Mouse (Mus musculus): ENCODE measurements at regions not wholly inside any gene's neighbourhood (a gene's known extent, or its start where the extent isn't known, plus 50 kb on each side); places are given as distances from the start of the nearest gene placed in this dataset.

GRCm38 (mm10) chr1:137654171-137654570, 521.3 kb downstream of the Ptprc start:
- WGBS: 79% methylated on average over 4 of the region's 4 CpGs
- TF ChIP-seq CTCF (IDR thresholded peaks at IDR 0.05; ENCODE audit: extremely low read depth, insufficient read depth, insufficient read length, insufficient replicate concordance) (no peak), POLR2A (IDR thresholded peaks at IDR 0.05; ENCODE audit: low read depth, low read length) (no peak)
- DNase-seq (ENCODE audit: low read depth in 1 of 2, low spot score in 2 of 2): no peak

DNA sequence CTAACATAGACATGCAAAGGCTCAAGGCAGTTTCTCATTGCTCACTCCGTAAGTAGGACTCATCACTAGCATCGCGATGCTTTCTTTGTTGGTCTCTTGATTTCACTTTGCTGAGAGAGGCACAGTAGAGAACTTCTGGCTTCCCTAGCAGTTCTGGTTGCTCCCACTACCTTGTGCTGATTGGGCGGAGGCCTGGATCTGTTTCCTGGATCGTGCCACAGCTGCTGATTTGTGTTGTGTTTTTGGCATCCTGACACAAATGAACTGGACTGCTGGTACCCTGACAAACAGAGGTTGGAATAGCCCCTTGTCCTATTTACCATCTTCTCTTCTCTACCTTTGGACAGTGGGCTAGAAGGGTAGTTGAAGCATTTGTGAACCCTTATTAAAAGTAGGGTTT, 522.0 kb downstream of the Ptprc start:
- Histone ChIP-seq H3K4me1 (ENCODE audit: control insufficient read depth, insufficient read depth, insufficient read length) (no peaks in the 10 kb centered on the region), H3K27ac (ENCODE audit: insufficient read depth, low read length) (no peak overlapping the region), H3K36me3 (ENCODE audit: control insufficient read depth, insufficient read depth, low read length) (no peaks in the 10 kb centered on the region), H3K4me3 (ENCODE audit: extremely low read depth, insufficient read depth, insufficient read length) (no peak overlapping the region), H3K27me3 (ENCODE audit: control insufficient read depth, insufficient read depth, low read length) (no peaks in the 10 kb centered on the region)
- DNase-seq (ENCODE audit: low read depth in 1 of 2, low spot score in 2 of 2): no peak
- TF ChIP-seq POLR2A (IDR thresholded peaks at IDR 0.05; ENCODE audit: low read depth, low read length) (no peak), CTCF (IDR thresholded peaks at IDR 0.05; ENCODE audit: extremely low read depth, insufficient read depth, insufficient read length, insufficient replicate concordance) (no peak)
- 82% methylated on average over 5 of the region's 5 CpGs for WGBS

More at GRCm38 (mm10) chr1:137654171-137654570, 521.3 kb downstream of the Ptprc start:
- no peak overlapping the region for H3K27ac ChIP-seq (ENCODE audit: insufficient read depth, low read length)
- H3K4me1 ChIP-seq (ENCODE audit: control insufficient read depth, insufficient read depth, insufficient read length): no peaks in the 10 kb centered on the region
- H3K36me3 ChIP-seq (ENCODE audit: control insufficient read depth, insufficient read depth, low read length): no peaks in the 10 kb centered on the region
- no peaks in the 10 kb centered on the region for H3K27me3 ChIP-seq (ENCODE audit: control insufficient read depth, insufficient read depth, low read length)
- no peak overlapping the region for H3K4me3 ChIP-seq (ENCODE audit: extremely low read depth, insufficient read depth, insufficient read length)

GRCm38 (mm10) chr1:137650629-137651028, 524.9 kb downstream of the Ptprc start:
- no peaks in the 10 kb centered on the region for H3K36me3 ChIP-seq (ENCODE audit: control insufficient read depth, insufficient read depth, low read length)
- TF ChIP-seq POLR2A (IDR thresholded peaks at IDR 0.05; ENCODE audit: low read depth, low read length): no peak
- TF ChIP-seq CTCF (IDR thresholded peaks at IDR 0.05; ENCODE audit: extremely low read depth, insufficient read depth, insufficient read length, insufficient replicate concordance): no peak
- H3K4me1 ChIP-seq (ENCODE audit: control insufficient read depth, insufficient read depth, insufficient read length): no peaks in the 10 kb centered on the region
- H3K27ac ChIP-seq (ENCODE audit: insufficient read depth, low read length): no peak overlapping the region
- 54% methylated on average over 3 of the region's 3 CpGs for WGBS
- H3K4me3 ChIP-seq (ENCODE audit: extremely low read depth, insufficient read depth, insufficient read length): no peak overlapping the region
- H3K27me3 ChIP-seq (ENCODE audit: control insufficient read depth, insufficient read depth, low read length): no peaks in the 10 kb centered on the region
- no peak for DNase-seq (ENCODE audit: low read depth in 1 of 2, low spot score in 2 of 2)

DNA sequence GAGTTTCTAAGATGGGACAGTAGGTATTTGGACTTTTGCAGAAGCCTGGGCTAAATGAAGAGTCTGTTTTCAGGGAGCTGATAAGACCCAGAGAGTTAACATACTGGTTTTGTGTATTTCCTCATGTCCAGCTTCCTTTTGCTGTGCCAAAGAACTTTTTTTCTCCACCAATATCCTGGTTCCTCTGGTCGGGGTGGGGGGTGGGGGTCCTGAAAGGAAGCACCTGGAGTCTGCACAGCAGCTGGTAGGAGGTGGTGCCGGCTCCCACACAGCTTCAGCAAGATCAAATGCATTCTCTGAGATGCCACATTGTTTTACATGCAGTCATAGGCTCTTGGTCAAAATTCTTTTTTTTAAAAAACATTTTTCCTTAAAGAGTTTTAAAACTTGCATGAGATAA, 525.4 kb downstream of the Ptprc start:
- no peak for DNase-seq (ENCODE audit: low read depth in 1 of 2, low spot score in 2 of 2)
- H3K27ac ChIP-seq (ENCODE audit: insufficient read depth, low read length): no peak overlapping the region

DNA sequence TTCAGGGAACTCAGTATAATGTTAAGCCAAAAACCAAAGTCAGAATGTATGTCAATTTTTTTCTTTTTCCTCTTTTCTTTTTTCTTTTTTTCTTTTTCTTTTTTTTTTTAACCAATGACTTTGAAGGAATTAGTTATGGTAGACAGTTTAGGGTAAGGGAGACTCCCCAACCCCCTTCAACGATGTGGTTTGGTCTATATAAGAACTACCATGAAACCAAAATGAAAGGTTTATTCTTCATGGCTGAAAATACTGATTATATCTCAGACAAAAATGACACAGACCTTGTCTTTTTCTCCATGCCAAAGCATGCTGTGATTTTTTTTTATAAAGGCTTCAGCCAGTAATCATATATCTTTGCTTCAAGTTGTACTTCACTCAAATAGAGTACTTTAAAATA, 526.7 kb downstream of the Ptprc start:
- H3K4me3 ChIP-seq (ENCODE audit: extremely low read depth, insufficient read depth, insufficient read length): no peak overlapping the region
- 69% methylated on average over 1 of the region's 1 CpGs for WGBS
- no peaks in the 10 kb centered on the region for H3K4me1 ChIP-seq (ENCODE audit: control insufficient read depth, insufficient read depth, insufficient read length)
- TF ChIP-seq CTCF (IDR thresholded peaks at IDR 0.05; ENCODE audit: extremely low read depth, insufficient read depth, insufficient read length, insufficient replicate concordance) (no peak), POLR2A (IDR thresholded peaks at IDR 0.05; ENCODE audit: low read depth, low read length) (no peak)
- DNase-seq (ENCODE audit: low read depth in 1 of 2, low spot score in 2 of 2): no peak
- H3K36me3 ChIP-seq (ENCODE audit: control insufficient read depth, insufficient read depth, low read length): no peaks in the 10 kb centered on the region
- H3K27me3 ChIP-seq (ENCODE audit: control insufficient read depth, insufficient read depth, low read length): no peaks in the 10 kb centered on the region
- no peak overlapping the region for H3K27ac ChIP-seq (ENCODE audit: insufficient read depth, low read length)

More for the DNA sequence above, 525.4 kb downstream of the Ptprc start:
- Histone ChIP-seq H3K4me1 (ENCODE audit: control insufficient read depth, insufficient read depth, insufficient read length) (no peaks in the 10 kb centered on the region), H3K27me3 (ENCODE audit: control insufficient read depth, insufficient read depth, low read length) (no peaks in the 10 kb centered on the region), H3K36me3 (ENCODE audit: control insufficient read depth, insufficient read depth, low read length) (no peaks in the 10 kb centered on the region), H3K4me3 (ENCODE audit: extremely low read depth, insufficient read depth, insufficient read length) (no peak overlapping the region)
- TF ChIP-seq POLR2A (IDR thresholded peaks at IDR 0.05; ENCODE audit: low read depth, low read length) (no peak), CTCF (IDR thresholded peaks at IDR 0.05; ENCODE audit: extremely low read depth, insufficient read depth, insufficient read length, insufficient replicate concordance) (no peak)
- WGBS: 7% methylated on average over 2 of the region's 2 CpGs

GRCm38 (mm10) chr1:137644601-137645040, 530.9 kb downstream of the Ptprc start:
- H3K27ac ChIP-seq (ENCODE audit: insufficient read depth, low read length): no peak overlapping the region
- no peaks in the 10 kb centered on the region for H3K36me3 ChIP-seq (ENCODE audit: control insufficient read depth, insufficient read depth, low read length)
- no peak for TF ChIP-seq POLR2A (IDR thresholded peaks at IDR 0.05; ENCODE audit: low read depth, low read length)
- TF ChIP-seq CTCF (IDR thresholded peaks at IDR 0.05; ENCODE audit: extremely low read depth, insufficient read depth, insufficient read length, insufficient replicate concordance): no peak
- 83% methylated on average over 6 of the region's 6 CpGs for WGBS
- H3K4me3 ChIP-seq (ENCODE audit: extremely low read depth, insufficient read depth, insufficient read length): no peak overlapping the region
- no peaks in the 10 kb centered on the region for H3K27me3 ChIP-seq (ENCODE audit: control insufficient read depth, insufficient read depth, low read length)
- DNase-seq (ENCODE audit: low read depth in 1 of 2, low spot score in 2 of 2): no peak
- H3K4me1 ChIP-seq (ENCODE audit: control insufficient read depth, insufficient read depth, insufficient read length): no peaks in the 10 kb centered on the region

DNA sequence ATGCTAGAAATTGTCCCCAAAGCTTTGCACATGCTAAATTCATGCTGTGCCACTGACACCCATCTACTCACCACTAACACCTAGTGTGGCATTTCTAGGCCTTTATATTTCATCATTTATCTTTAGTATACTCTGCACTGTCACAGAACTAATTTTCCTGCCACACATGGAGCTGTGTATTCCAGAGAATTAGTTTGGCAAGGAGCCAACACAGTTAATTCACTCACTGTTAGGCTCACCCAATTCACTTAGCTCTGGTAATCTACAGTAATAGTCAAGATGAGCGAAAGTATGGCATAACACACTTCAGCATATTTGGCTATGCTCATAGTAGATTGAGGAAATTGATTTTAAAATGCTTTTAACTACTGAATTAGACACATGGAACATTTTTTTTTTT, 532.0 kb downstream of the Ptprc start:
- Histone ChIP-seq H3K36me3 (ENCODE audit: control insufficient read depth, insufficient read depth, low read length) (no peaks in the 10 kb centered on the region), H3K27me3 (ENCODE audit: control insufficient read depth, insufficient read depth, low read length) (no peaks in the 10 kb centered on the region), H3K27ac (ENCODE audit: insufficient read depth, low read length) (no peak overlapping the region), H3K4me3 (ENCODE audit: extremely low read depth, insufficient read depth, insufficient read length) (no peak overlapping the region), H3K4me1 (ENCODE audit: control insufficient read depth, insufficient read depth, insufficient read length) (no peaks in the 10 kb centered on the region)
- DNase-seq (ENCODE audit: low read depth in 1 of 2, low spot score in 2 of 2): no peak
- 92% methylated on average over 1 of the region's 1 CpGs for WGBS
- TF ChIP-seq POLR2A (IDR thresholded peaks at IDR 0.05; ENCODE audit: low read depth, low read length) (no peak), CTCF (IDR thresholded peaks at IDR 0.05; ENCODE audit: extremely low read depth, insufficient read depth, insufficient read length, insufficient replicate concordance) (no peak)

Measured in spleen, adult 2 months (tissue).